Mouse (Mus musculus) liver, embryonic 13.5 days (tissue): ENCODE data around the gene Ier2. TPM values are rescaled to one million over a fixed set of nuclear protein-coding genes. Genes with fewer than 3 reads are reported as not detected.
A peak's percentile ranks its signal among the peaks of the same experiment; 100 is the strongest.

Experiments
- ATAC-seq: fragments of 200-750 bp; cut with Nextera tagmentation; 2 replicates; pipeline ENCODE4 v1.8.0; 2017; ENCODE audit warnings: low read depth, mild to moderate bottlenecking, moderate number of reproducible peaks, moderate library complexity
- DNase-seq: peaks from one replicate; pipeline ENCODE4 v3.0.0; 2022
- H3K27ac ChIP-seq: fragments of 300-500 bp; sonication (generic); 2 replicates; pipeline ENCODE4 v1.5.1; 2015; ENCODE audit warnings: moderate library complexity, mild to moderate bottlenecking, inconsistent platforms
- H3K27me3 ChIP-seq: fragments of 300-500 bp; sonication (generic); 2 replicates; pipeline ENCODE4 v1.6.1; 2015; ENCODE audit warnings: mild to moderate bottlenecking, inconsistent platforms
- H3K36me3 ChIP-seq: fragments of 300-500 bp; sonication (generic); 2 replicates; pipeline ENCODE4 v1.6.1; 2015; ENCODE audit warnings: mild to moderate bottlenecking, inconsistent platforms
- H3K4me1 ChIP-seq: fragments of 300-500 bp; sonication (generic); replicated peaks from 2 replicates; pipeline ENCODE4 v1.6.1; 2015; ENCODE audit warnings: inconsistent platforms
- H3K4me2 ChIP-seq: fragments of 300-500 bp; sonication (generic); 2 replicates; pipeline ENCODE4 v1.6.1; 2015; ENCODE audit warnings: inconsistent platforms, mild to moderate bottlenecking, moderate library complexity
- H3K4me3 ChIP-seq: fragments of 300-500 bp; sonication (generic); replicated peaks from 2 replicates; pipeline ENCODE4 v1.5.1; 2015; ENCODE audit warnings: mild to moderate bottlenecking, inconsistent platforms
- H3K9ac ChIP-seq: fragments of 300-500 bp; sonication (generic); 2 replicates; pipeline ENCODE4 v1.6.1; 2015; ENCODE audit warnings: mild to moderate bottlenecking, inconsistent platforms
- H3K9me3 ChIP-seq: fragments of 300-500 bp; sonication (generic); replicated peaks from 2 replicates; pipeline ENCODE4 v1.6.1; 2016; ENCODE audit warnings: inconsistent platforms
- WGBS: fragments of 180-500 bp; shearing (Covaris S2); methylation state at CpG from one replicate; pipeline ENCODE4 v1.1.7; 2015; ENCODE audit not compliant: insufficient replicate concordance; 5-methylcytosine and 5-hydroxymethylcytosine counted together
- polyA plus RNA-seq: library from polyadenylated mRNA; unstranded; fragments of >200 nt; fragmentation: Nextera tagmentation; extraction: Ambion mirVana; gene quantifications from 2 replicates; pipeline ENCODE4 v1.2.1, GENCODE M21; 2015

Gene Ier2
- polyA plus RNA-seq, 1 experiment from 2014 or later = 20.5 TPM

- H3K4me3 ChIP-seq = peak overlapping the region; percentile 88
- DNase-seq (peak; percentile 73), ATAC-seq (0 out of 2 replicates have a peak, but pooled peaks have one; percentile 6)
- peak overlapping the region; percentile 95 for H3K4me2 ChIP-seq
- peak overlapping the region; percentile 98 for H3K27ac ChIP-seq
- peak overlapping the region; percentile 98 for H3K9ac ChIP-seq
- peaks cover 22% of the 10 kb centered on the region for H3K36me3 ChIP-seq
- H3K9me3 ChIP-seq = no peaks in the 10 kb centered on the region
- under 1% methylated on average over 61 of the region's 61 CpGs for WGBS
- H3K27me3 ChIP-seq = peaks cover 26% of the 10 kb centered on the region
- peaks cover 79% of the 10 kb centered on the region for H3K4me1 ChIP-seq
These were observed 42.5 kb upstream of the Ier2 start for GRCm38 (mm10) chr8:84704867-84705831.

GRCm38 (mm10) chr8:84704356-84704755 is 41.7 kb upstream of the Ier2 start:
- Histone ChIP-seq H3K36me3 (peaks cover 25% of the 10 kb centered on the region), H3K9me3 (no peaks in the 10 kb centered on the region), H3K27me3 (peaks cover 26% of the 10 kb centered on the region), H3K27ac (peak overlapping the region; percentile 98), H3K4me1 (peaks cover 83% of the 10 kb centered on the region), H3K9ac (peak overlapping the region; percentile 98), H3K4me3 (peak overlapping the region; percentile 88), H3K4me2 (peak overlapping the region; percentile 95)
- ATAC-seq (peak; percentile 26), DNase-seq (peak; percentile 84)
- 1% methylated on average over 16 of the region's 16 CpGs for WGBS

GRCm38 (mm10) chr8:84703466-84704249 is 41.0 kb upstream of the Ier2 start:
- no peaks in the 10 kb centered on the region for H3K9me3 ChIP-seq
- ATAC-seq (no peak), DNase-seq (peak; percentile 56)
- H3K4me1 ChIP-seq = peaks cover 83% of the 10 kb centered on the region
- H3K27me3 ChIP-seq = peaks cover 24% of the 10 kb centered on the region
- H3K36me3 ChIP-seq = peaks cover 32% of the 10 kb centered on the region
- H3K4me2 ChIP-seq = peak overlapping the region; percentile 95
- peak overlapping the region; percentile 88 for H3K4me3 ChIP-seq
- peak overlapping the region; percentile 98 for H3K9ac ChIP-seq
- 2% methylated on average over 38 of the region's 38 CpGs for WGBS
- peak overlapping the region; percentile 98 for H3K27ac ChIP-seq

GRCm38 (mm10) chr8:84702963-84703465 is 40.4 kb upstream of the Ier2 start:
- Histone ChIP-seq H3K9me3 (no peaks in the 10 kb centered on the region), H3K4me1 (peaks cover 83% of the 10 kb centered on the region), H3K36me3 (peaks cover 38% of the 10 kb centered on the region), H3K4me3 (peak overlapping the region; percentile 88), H3K4me2 (peak overlapping the region; percentile 95), H3K9ac (peak overlapping the region; percentile 98), H3K27ac (peak overlapping the region; percentile 98), H3K27me3 (peaks cover 21% of the 10 kb centered on the region)
- WGBS = 26% methylated on average over 6 of the region's 6 CpGs
- ATAC-seq (no peak), DNase-seq (no peak)

GRCm38 (mm10) chr8:84702561-84702960 is 39.9 kb upstream of the Ier2 start:
- Histone ChIP-seq H3K36me3 (peaks cover 43% of the 10 kb centered on the region), H3K9ac (peak overlapping the region; percentile 98), H3K4me2 (peak overlapping the region; percentile 95), H3K27ac (peak overlapping the region; percentile 98), H3K27me3 (peaks cover 16% of the 10 kb centered on the region), H3K4me1 (peaks cover 81% of the 10 kb centered on the region), H3K9me3 (no peaks in the 10 kb centered on the region), H3K4me3 (peak overlapping the region; percentile 88)
- 12% methylated on average over 9 of the region's 9 CpGs for WGBS
- no peak for ATAC-seq
- peak; percentile 49 for DNase-seq

GRCm38 (mm10) chr8:84700941-84701911 is 38.6 kb upstream of the Ier2 start, which contains the start of gene Lyl1:
Gene Lyl1 (plus strand): TSS chr8:84701457.
- Histone ChIP-seq H3K27me3 (0 out of 2 replicates have a peak, but pooled peaks cover 4% of the 10 kb centered on the region), H3K36me3 (peaks cover 56% of the 10 kb centered on the region), H3K9me3 (no peaks in the 10 kb centered on the region), H3K27ac (peak within 1 kb of the TSS; percentile 98), H3K4me3 (peak within 1 kb of the TSS; percentile 88), H3K9ac (peak within 1 kb of the TSS; percentile 98), H3K4me2 (peak within 1 kb of the TSS; percentile 95), H3K4me1 (peaks cover 68% of the 10 kb centered on the region)
- 2% methylated on average over 34 of the region's 34 CpGs for WGBS
- ATAC-seq (peak; percentile 87), DNase-seq (peak; percentile 99)

- Histone ChIP-seq H3K4me2 (peak overlapping the region; percentile 95), H3K4me1 (peaks cover 63% of the 10 kb centered on the region), H3K9me3 (no peaks in the 10 kb centered on the region), H3K36me3 (peaks cover 62% of the 10 kb centered on the region), H3K4me3 (0 out of 2 replicates have a peak overlapping the region, but pooled peaks have one; percentile 88), H3K9ac (peak overlapping the region; percentile 98), H3K27ac (peak overlapping the region; percentile 98), H3K27me3 (0 out of 2 replicates have a peak, but pooled peaks cover 2% of the 10 kb centered on the region)
- no peak for ATAC-seq
- DNase-seq = no peak
- 27% methylated on average over 5 of the region's 5 CpGs for WGBS
These were observed 37.9 kb upstream of the Ier2 start for GRCm38 (mm10) chr8:84700526-84700925.

- Histone ChIP-seq H3K9ac (peak overlapping the region; percentile 98), H3K27me3 (no peaks in the 10 kb centered on the region), H3K4me1 (peaks cover 57% of the 10 kb centered on the region), H3K27ac (peak overlapping the region; percentile 98), H3K36me3 (peaks cover 69% of the 10 kb centered on the region), H3K4me2 (peak overlapping the region; percentile 95), H3K4me3 (no peak overlapping the region), H3K9me3 (no peaks in the 10 kb centered on the region)
- WGBS = 23% methylated on average over 7 of the region's 7 CpGs
- ATAC-seq (no peak), DNase-seq (peak; percentile 66)
These were observed 37.2 kb upstream of the Ier2 start for GRCm38 (mm10) chr8:84699861-84700322.

GRCm38 (mm10) chr8:84698929-84699401 is 36.3 kb upstream of the Ier2 start:
- H3K4me3 ChIP-seq = no peak overlapping the region
- H3K36me3 ChIP-seq = peaks cover 72% of the 10 kb centered on the region
- no peak for ATAC-seq
- peaks cover 48% of the 10 kb centered on the region for H3K4me1 ChIP-seq
- H3K27ac ChIP-seq = peak overlapping the region; percentile 98
- 88% methylated on average over 9 of the region's 9 CpGs for WGBS
- DNase-seq = no peak
- no peaks in the 10 kb centered on the region for H3K27me3 ChIP-seq
- no peak overlapping the region for H3K4me2 ChIP-seq
- no peaks in the 10 kb centered on the region for H3K9me3 ChIP-seq
- H3K9ac ChIP-seq = peak overlapping the region; percentile 98

- Histone ChIP-seq H3K4me2 (no peak overlapping the region), H3K36me3 (peaks cover 71% of the 10 kb centered on the region), H3K27me3 (no peaks in the 10 kb centered on the region), H3K9me3 (no peaks in the 10 kb centered on the region), H3K27ac (peak overlapping the region; percentile 98), H3K4me1 (peaks cover 41% of the 10 kb centered on the region), H3K9ac (no peak overlapping the region), H3K4me3 (no peak overlapping the region)
- WGBS = 73% methylated on average over 5 of the region's 5 CpGs
- DNase-seq (no peak), ATAC-seq (no peak)
These were observed 35.6 kb upstream of the Ier2 start for GRCm38 (mm10) chr8:84698288-84698687.
